Mouse (Mus musculus) ovary, postnatal 14 days (tissue): ENCODE measurements around the gene Hist1h2bh.
A peak's percentile ranks its signal among the peaks of the same experiment; 100 is the strongest.
"Not testable (repeated sequence)": the region's sequence is repeated elsewhere in the genome, so short reads cannot be mapped to it uniquely, and the experiment has no call there.

Experiments
- DNase-seq: peaks from one replicate; pipeline ENCODE4 v3.0.0; 2022; ENCODE audit warnings: low spot score

Hist1h2bh gene

GRCm38 (mm10) chr13:23573898-23574524 is 30.8 kb upstream of the Hist1h2bh start, which contains the start of the genes Hist1h2bf and Hist1h2ad:
TSS of gene Hist1h2bf (minus strand) at chr13:23574196.
TSS of gene Hist1h2ad (plus strand) at chr13:23574381.
- DNase-seq, result peak; percentile 72

- DNase-seq, result not testable (repeated sequence)
Measured at GRCm38 (mm10) chr13:23573034-23573897, 30.1 kb upstream of the Hist1h2bh start.

- DNase-seq, result no peak
Measured at GRCm38 (mm10) chr13:23572218-23573033, 29.2 kb upstream of the Hist1h2bh start.

GRCm38 (mm10) chr13:23571504-23572217 is 28.5 kb upstream of the Hist1h2bh start:
- DNase-seq, result not testable (repeated sequence)

GRCm38 (mm10) chr13:23571022-23571503 is 27.9 kb upstream of the Hist1h2bh start, which contains the start of the genes Hist1h2ae and Hist1h2bg:
TSS of gene Hist1h2ae (minus strand) at chr13:23571220.
TSS of gene Hist1h2bg (plus strand) at chr13:23571396.
- no peak for DNase-seq

GRCm38 (mm10) chr13:23570261-23571021 is 27.2 kb upstream of the Hist1h2bh start:
- DNase-seq, result not testable (repeated sequence)

GRCm38 (mm10) chr13:23564482-23564881 is 21.3 kb upstream of the Hist1h2bh start:
- DNase-seq, result no peak

GRCm38 (mm10) chr13:23562699-23563462 is 19.7 kb upstream of the Hist1h2bh start:
- DNase-seq, result no peak

GRCm38 (mm10) chr13:23561883-23562659 is 18.9 kb upstream of the Hist1h2bh start, which contains the start of gene Hist1h3e:
TSS of gene Hist1h3e (minus strand) at chr13:23562369.
- peak; percentile 92 for DNase-seq

- not testable (repeated sequence) for DNase-seq
Measured at GRCm38 (mm10) chr13:23561531-23561882, 18.3 kb upstream of the Hist1h2bh start.

GRCm38 (mm10) chr13:23560699-23561098 is 17.5 kb upstream of the Hist1h2bh start:
- DNase-seq, result not testable (repeated sequence)

- DNase-seq, result no peak
Measured at GRCm38 (mm10) chr13:23556906-23557305, 13.7 kb upstream of the Hist1h2bh start.

GRCm38 (mm10) chr13:23555839-23556416 is 12.7 kb upstream of the Hist1h2bh start:
- DNase-seq, result no peak

- DNase-seq, result peak; percentile 66
Measured at GRCm38 (mm10) chr13:23554925-23555838, 12.0 kb upstream of the Hist1h2bh start.

GRCm38 (mm10) chr13:23554393-23554792 is 11.2 kb upstream of the Hist1h2bh start:
- no peak for DNase-seq

GRCm38 (mm10) chr13:23552962-23553361 is 9.8 kb upstream of the Hist1h2bh start, which contains the start of gene Hist1h1d:
TSS of gene Hist1h1d (plus strand) at chr13:23553262.
- no peak for DNase-seq
